Mouse (Mus musculus) spleen, adult 2 months (tissue): Measurements from ENCODE around the gene Akt2.

ENCODE experiments used
- CTCF ChIP-seq: fragments of 200-500 bp; IDR thresholded peaks from 2 replicates; pipeline ENCODE4 v1.5.1; 2011; ENCODE audit warnings: mild to moderate bottlenecking, inconsistent platforms; ENCODE audit not compliant: insufficient read depth, insufficient read length, insufficient replicate concordance; ENCODE audit errors: extremely low read depth
- POLR2A ChIP-seq: fragments of 200-500 bp; IDR thresholded peaks from 2 replicates; pipeline ENCODE4 v1.6.1; 2011; ENCODE audit warnings: low read depth, low read length, inconsistent platforms

GRCm38 (mm10) chr7:27674522-27675221, 83.3 kb downstream of the Akt2 start, which contains the start of gene Map3k10:
- no peak for TF ChIP-seq POLR2A
- no peak for TF ChIP-seq CTCF
